Mouse (Mus musculus): ENCODE results near the gene Luc7l2.

DNA sequence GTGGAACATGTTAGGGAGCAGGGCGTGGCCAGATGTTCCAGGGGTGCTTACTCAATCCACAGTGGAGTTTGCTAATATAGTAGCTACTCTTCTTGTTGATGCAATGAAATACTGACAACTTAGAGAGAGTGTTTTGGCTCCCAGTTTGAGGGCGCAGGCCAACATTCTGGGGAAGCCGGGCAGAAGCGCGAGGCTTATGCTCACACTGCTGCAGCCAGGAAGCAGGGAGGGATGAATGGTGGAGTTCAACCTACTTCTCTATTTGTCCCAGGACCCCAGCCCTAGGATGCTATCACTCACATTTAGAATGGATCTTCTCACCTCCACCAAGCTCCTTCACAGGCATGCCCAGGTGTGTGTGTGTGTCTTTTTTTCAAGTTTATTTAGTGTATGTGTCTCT, 75.0 kb downstream of the Luc7l2 start:
- TF ChIP-seq MAX (IDR thresholded peaks at IDR 0.05; ENCODE audit: low read length): no peak
- TF ChIP-seq EP300 (IDR thresholded peaks at IDR 0.05; ENCODE audit: low read depth in 1 of 2, low read length in 2 of 2): no peak
- no peak for TF ChIP-seq POLR2A (IDR thresholded peaks at IDR 0.05; ENCODE audit: control insufficient read depth in 1 of 2, insufficient read depth in 1 of 2, low read depth in 1 of 2, low read length in 2 of 2, poor library complexity in 1 of 2)
- no peak for TF ChIP-seq CTCF (IDR thresholded peaks at IDR 0.05 in 2 of 3, conservative IDR thresholded peaks at IDR 0.05 in 1 of 3; ENCODE audit: control insufficient read depth in 1 of 3, insufficient read depth in 1 of 3, low read depth in 2 of 3, low read length in 3 of 3, poor library complexity in 1 of 3, severe bottlenecking in 1 of 3)
- TF ChIP-seq TBP (IDR thresholded peaks at IDR 0.05; ENCODE audit: low read depth, low read length): no peak
- TF ChIP-seq MXI1 (IDR thresholded peaks at IDR 0.05; ENCODE audit: low read depth, low read length): no peak
